Mouse (Mus musculus): ENCODE data around the gene Htr3b.

The Htr3b gene

DNA sequence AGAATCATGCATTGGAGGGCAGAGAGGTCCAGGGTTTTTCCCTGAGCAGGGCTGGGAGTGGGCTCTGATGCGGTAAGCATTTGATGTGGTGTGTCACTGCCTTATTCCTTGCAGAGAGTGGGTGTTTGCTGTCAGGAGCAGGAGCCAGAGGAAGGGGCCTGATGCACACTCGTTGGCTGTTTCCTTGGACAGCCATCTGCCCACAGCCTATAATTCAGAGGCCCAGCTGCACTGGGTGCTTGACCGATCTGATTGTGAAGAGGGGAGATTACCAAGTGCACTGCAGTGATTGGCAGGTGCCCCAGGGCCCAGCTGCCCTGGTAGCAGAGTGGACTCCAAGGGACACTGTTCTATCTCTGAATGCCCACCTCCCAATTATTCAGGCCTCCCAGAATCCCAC is 36.0 kb downstream of the Htr3b start:
- no peak for DNase-seq (ENCODE audit: low read depth, low spot score)

DNA sequence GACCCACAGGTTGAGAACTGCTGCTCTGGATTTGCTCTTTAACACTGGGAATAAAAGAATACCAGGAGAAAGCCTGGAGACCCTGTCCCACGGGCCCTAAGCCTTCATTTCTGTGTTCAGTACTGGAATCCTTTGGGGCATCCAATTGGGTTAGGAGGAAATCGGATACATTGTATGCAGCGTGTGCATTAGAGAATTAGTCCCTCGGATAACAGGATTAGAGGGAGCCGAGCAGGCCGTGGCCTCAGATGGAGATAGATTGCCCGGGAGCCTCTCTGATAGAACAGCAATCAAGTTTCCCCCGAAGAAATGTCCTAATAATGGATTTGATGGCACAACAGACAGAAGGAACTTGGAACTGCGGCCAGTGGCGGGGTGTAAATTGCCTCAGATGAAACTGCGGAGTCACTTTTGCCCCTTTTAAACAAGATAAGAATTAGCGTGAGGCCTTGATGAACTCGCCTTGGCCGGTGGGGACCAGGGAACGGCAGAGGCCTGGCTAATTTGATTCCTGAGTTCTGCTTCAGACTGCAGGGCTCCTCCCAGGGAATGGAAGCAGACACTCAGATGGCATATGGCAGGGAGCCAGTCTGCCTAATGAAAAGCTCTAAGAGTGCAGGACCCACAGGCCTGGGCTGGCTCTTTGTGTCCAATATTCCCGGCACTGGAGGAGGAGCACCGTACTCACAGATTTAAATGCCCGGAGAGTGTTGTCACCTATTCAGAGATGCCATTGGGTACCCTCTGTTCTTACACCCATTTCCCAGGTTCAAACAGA is 48.6 kb downstream of the Htr3b start:
- DNase-seq (ENCODE audit: low read depth, low spot score) = peak; percentile 22

DNA sequence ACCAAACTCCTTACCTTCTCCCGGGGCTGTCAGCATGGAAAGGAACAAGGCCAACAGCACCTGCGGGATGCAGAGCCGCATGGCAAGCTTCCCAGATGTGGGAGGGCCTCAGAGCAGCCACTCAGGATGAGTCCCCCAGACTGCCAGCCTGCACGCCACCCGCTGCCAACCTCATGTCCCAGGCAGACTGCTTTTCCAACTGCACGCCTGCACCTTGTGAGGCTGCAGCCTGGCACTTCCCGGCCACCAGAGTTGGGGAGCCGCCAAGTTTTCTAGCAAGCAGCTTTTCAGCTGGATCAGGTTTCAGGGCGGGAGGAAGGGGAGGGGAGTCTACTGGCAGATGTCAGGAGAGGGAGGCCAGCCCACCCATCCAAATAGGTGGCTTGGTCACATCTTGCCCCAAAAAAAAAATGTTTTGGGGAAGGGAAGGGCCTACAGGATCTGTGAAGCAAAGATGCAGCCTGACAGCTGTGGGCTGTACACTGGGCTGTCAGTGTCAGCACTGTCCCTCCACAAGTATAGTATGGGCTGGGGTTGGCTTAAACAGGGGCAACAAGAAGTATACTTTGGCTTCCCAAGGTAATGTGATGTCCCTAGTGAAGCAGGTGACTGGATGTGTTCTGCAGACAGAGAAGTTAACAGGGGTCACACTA is 53.8 kb downstream of the Htr3b start, which contains the start of gene Htr3a:
Gene Htr3a, minus strand, starts transcription at position 215 of the 653 bp plus-strand sequence.
- DNase-seq (ENCODE audit: low read depth, low spot score) = no peak

DNA sequence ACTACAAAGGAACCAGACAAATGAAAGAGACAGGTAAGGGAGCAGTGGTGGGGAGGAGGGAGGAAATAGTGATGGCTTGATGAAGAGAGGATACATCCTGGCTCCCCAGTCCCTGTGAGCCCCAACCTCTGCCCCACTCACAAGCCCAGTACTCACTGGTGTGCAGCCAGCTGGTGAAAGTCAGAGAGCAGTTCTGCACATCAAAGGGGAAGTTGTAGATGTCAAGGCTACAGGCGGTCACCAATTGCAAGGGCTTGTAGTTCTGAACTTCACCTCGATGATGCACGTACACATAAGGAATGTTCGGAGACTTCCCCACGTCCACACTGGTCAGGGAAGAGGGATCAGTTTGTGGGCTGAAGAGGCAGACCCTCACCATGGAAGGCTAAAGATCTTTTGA is 60.4 kb downstream of the Htr3b start:
- DNase-seq (ENCODE audit: low read depth, low spot score) = no peak

DNA sequence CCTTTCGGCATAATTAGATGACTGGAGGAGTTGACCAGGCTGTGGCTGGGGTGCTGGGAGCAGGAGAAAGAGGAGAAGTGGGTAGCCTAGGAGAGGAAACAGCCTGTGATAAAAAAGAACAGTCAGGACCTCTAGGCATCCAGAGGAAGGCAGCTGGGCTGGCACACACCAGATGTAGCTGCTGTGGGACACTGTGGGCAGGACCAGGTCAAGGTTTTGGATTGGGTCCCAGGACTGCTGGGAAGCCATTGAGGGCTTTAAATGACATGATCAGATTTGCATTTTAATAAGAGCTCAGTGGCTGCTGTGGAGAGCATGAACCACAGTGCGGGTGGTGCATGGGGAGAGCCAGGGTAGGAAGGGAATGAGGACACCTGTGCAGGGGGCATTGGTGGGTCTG is 61.0 kb downstream of the Htr3b start:
- no peak for DNase-seq (ENCODE audit: low read depth, low spot score)

DNA sequence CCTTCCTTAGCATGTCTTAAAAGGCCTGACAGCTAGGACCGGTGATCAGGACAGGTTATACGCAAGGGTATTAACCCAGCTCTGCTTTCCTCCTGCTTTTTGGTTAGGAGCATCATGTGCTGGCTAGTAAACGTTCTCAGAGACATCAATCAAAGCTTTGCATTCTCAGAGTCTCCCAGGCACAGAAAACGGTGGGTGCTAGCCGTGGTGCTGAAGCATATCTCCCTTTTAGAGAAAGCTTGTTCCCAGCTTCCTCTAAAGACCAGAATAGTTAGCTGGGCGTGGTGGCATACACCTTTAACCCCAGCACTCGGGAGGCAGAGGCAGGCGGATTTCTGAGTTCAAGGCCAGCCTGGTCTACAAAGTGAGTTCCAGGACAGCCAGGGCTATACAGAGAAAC is 66.2 kb downstream of the Htr3b start:
- no peak for DNase-seq (ENCODE audit: low read depth, low spot score)

DNA sequence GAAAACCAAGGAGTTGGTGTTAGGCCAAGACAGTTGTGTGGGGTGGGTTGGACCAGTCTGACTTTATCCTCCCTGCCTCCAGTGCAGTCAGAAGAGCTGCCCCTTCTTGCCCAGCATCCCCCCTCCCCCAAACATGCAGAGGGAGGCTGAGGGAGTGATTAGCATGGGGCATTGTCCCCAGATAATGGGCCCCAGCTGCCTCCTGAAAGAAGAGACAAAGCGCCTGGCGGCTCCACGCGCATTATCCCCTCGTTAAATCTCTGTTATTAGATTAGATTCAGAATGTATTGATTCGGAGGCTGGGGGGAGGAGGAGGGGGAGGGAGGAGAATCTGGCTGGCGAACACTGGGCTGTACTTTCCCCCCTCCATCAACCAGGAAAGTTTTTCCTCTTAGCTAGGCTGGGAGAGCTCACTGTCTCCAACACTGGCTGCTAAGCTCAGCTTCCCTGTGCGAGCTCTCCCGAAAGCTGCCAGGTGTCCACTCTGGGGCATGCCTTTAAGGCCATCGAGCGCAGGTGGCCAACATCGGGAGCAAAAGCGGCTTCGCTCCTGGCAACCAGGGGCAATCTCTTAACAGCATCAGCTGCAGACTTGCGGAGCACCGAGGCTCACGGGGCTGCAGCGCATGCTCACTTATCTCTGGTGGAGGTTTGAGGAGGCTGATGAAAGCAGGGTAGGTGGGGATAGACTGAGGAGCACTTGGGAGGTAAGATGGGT is 68.8 kb downstream of the Htr3b start:
- DNase-seq (ENCODE audit: low read depth, low spot score) = no peak

DNA sequence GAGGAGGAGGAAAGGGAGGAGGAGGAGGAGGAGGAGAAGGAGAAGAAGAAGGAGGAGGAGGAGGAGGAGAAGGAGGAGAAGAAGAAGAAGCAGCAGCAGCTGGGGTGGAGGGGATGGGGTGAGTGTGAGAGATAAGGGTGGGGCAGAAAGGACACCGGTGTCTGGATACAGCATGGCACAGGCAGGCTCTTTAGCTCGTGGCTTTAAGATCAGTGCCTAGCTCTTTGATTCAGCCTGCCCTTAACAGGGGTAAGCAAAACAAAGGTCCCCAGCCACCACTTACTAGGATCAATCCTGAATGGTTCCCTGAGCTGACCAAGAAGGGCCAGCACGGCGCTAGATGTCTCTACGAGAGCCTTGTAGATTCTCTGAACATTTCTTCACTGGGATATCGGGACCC is 70.0 kb downstream of the Htr3b start:
- no peak for DNase-seq (ENCODE audit: low read depth, low spot score)

DNA sequence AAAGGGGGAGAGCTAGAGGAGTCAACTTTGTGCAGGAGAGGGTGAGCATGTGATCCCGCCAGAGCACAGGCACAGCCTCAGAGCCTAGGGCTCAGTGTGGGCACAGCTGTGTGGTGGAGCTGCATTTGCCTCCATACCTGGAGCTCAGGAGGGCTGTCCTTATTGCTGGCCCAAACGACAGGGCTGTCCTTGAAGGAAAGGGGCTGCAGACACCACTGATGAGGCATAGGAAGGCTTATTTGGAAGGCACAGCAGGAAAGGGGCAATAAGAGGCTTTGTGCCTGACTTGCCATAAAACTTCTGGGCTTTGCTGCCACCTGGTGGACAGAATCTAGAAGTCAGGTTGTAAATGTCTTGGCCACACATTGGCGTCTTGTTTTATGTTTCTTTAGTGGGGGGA is 70.8 kb downstream of the Htr3b start:
- peak; percentile 68 for DNase-seq (ENCODE audit: low read depth, low spot score)

DNA sequence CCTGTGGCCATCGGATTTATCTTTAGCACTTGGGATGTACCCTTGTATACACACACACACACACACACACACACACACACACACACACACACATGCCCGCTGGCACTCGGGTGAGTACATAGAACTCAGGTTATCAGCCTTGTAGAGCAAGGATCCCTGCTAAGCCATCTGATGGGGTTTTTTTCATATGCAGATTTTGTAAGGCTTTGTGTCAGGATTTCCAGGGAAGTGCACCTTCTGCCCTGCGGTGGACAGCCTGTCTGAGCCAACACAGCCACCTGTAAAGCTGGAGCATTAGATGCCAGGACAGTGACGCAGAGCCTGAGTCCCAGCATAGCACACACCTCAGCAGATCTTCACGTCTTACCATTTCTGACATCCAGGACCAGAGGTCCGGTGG is 75.7 kb downstream of the Htr3b start:
- no peak for DNase-seq (ENCODE audit: low read depth, low spot score)
